Mouse (Mus musculus): ENCODE data around the gene Lcn12.

Gene Lcn12

DNA sequence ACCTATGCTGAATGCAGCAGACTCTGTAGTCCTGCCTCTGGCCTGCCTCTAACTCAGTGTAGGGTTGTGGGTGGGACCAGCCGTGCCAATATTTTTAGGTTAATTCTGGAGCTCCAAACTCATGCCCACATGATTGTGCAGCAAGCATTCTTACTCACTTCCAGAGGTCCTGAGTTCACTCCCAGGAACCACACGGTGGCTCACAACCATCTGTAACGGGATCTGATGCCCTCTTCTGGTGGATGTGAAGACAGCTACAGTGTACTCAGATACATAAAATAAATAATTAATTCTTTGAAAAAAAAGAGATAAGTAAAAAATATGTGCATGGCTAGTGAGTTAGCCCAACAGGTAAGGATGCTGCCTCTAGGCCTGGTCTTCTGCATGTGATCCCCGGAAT lies 2.8 kb upstream of the Lcn12 start:
- peak; percentile 34 for DNase-seq

GRCm38 (mm10) chr2:25492988-25493387 lies 723 bp downstream of the Lcn12 start:
- no peak for DNase-seq

- no peak for DNase-seq
These were observed 5.0 kb downstream of the Lcn12 start for GRCm38 (mm10) chr2:25488671-25489068.

- DNase-seq: no peak
These were observed 5.6 kb downstream of the Lcn12 start for GRCm38 (mm10) chr2:25487965-25488670.

DNA sequence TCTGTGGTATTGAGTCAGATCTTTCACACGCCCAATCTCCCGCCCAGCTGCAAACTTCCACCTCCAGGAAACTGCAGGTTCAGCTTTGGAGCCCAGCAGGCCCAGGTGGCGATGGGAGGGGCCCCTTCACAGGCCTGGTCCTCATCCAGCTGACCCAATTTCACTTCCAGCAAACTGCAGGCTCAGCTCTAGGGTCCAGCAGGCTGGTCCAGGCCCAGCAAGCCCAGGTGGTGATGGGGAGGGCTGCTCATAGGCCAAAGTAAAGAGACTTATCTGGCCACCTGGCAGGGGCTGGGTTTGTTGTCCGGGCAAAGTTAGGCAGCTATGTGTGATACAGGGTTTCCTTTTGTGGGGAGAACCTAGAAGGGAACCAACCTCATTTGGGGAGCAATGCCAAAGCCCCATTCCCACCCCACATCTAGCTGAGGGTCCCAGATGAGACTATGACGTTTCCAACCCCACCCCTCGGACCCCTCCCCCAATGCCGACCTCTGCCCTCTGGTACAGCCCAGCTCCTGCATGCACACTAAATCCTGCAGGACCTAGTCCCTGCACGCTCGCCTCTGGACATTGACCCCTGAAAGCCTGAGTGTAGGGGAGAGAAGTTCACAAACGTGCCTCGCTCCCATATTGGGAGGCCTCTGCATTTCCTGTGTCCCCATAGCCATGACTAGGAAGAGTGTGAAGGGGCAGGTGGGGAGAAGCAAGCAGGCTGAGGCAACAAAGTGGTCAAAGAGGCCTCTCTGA lies 8.6 kb downstream of the Lcn12 start:
- DNase-seq: peak; percentile 66

DNA sequence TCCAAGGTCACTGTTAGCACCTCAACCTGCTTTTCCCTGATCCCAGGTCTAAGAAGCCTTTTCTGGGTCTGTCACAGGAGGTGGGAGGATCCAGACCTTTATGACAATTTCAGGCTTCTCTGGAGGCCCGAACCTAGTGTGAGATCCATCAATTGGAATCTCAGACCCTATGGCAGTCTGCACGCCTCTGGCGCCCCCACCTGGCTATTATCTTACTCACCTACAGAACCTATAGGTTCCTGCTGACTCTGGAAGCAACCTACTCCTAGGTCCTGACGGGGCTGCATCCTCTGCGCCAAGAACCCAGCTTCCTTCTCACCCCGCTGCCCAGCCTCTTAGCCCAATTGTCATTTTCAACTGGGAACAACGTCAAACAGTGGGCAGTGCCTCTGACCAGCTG lies 10.7 kb downstream of the Lcn12 start:
- peak; percentile 44 for DNase-seq

GRCm38 (mm10) chr2:25480541-25480940 lies 13.2 kb downstream of the Lcn12 start:
- no peak for DNase-seq

DNA sequence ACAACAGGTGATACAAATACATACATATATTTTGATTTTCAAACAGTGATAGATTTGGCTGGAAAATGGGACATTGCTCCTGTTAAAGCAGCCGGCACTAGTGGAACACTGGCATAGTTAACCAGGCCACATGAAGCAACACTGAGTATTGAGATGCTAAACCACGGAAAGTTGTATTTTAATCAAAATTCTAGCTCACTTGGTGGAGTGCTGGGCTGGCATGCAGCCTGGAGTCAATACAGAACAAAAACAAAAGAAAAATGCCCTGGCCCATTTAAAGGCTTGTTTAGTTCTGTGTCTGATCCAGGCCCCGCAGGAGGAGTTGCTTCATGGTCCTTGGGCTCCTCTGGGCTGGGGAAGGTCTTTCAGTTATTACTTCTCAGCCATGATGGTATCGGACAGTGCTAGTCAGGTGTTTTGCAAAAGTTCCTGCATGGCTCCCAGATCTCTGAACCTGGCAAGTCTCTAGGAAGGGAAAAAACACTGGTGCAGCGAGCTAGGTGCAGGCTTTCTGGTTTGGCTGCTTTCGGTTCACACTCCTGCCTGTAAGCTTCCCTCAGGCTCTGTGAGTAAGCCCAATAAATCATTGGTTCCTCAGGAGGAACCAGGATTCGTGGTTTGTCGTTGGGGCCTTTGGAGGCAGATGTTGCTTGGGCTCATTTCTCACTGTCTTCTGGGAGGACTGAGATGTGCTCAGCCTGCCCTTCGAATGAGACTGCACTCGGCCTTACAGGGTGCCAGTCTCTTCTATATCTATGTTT lies 14.0 kb downstream of the Lcn12 start:
- no peak for DNase-seq

GRCm38 (mm10) chr2:25477967-25478675 lies 15.6 kb downstream of the Lcn12 start:
- no peak for DNase-seq

DNA sequence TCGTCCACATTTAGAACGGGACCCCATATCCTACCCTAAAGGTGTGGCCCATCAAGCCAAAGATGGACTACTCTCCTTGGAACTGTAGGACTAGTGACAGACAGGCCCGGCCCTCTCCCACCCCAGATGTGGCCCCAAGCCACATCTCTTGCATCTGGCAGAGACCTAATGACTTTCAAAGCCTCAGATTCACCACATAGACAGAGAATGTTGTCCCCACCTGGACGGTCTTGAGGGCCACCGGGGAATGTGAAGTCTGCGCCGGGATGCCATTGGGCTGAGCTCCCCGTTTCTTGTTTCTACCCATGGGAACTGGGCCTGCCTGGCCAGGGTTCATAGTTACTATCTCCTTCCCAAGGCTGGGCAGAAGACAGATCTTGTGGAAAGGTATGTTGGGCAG lies 16.2 kb downstream of the Lcn12 start:
- DNase-seq: no peak

DNA sequence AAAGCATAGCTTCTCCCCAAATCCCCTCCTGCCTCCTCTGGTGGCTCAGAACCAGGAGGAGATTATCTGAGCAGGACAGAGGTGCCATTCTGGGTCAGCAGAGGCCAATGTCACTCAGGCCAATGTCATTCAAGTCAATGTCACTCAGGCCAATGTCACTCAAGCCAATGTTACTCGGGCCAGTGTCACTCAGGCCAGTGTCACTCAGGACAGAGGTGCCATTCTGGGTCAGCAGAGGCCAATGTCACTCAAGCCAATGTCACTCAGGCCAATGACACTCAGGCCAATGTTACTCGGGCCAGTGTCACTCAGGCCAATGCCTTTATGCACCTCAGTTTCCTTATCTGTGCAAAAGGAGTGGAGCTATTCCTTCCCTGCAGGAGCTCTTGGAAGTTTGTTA lies 21.2 kb downstream of the Lcn12 start:
- no peak for DNase-seq

DNA sequence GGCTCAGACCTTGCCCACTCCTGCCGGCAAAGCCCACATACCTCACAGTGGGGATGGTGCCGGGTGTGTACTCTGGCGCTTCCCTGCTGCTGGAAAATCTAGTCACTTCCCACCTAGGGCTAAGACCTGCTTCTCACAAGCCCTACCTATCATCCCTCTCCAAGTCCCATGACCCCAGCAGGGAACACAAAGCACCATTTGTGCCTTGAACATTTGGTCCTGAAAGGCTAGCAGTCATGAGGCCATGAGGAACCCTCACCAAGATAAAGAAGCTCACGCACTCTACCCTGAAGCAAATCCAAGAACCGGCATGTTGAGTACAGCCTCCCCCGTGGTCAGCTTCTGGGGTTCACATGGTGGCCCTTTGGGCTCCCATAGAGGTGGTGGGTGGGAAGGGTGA lies 23.7 kb downstream of the Lcn12 start, which contains the start of gene Ptgds:
TSS of gene Ptgds (minus strand) at position 78 of the 400 bp plus-strand sequence.
- no peak for DNase-seq

- peak; percentile 74 for DNase-seq
These were observed 24.5 kb downstream of the Lcn12 start for GRCm38 (mm10) chr2:25468962-25469915.

DNA sequence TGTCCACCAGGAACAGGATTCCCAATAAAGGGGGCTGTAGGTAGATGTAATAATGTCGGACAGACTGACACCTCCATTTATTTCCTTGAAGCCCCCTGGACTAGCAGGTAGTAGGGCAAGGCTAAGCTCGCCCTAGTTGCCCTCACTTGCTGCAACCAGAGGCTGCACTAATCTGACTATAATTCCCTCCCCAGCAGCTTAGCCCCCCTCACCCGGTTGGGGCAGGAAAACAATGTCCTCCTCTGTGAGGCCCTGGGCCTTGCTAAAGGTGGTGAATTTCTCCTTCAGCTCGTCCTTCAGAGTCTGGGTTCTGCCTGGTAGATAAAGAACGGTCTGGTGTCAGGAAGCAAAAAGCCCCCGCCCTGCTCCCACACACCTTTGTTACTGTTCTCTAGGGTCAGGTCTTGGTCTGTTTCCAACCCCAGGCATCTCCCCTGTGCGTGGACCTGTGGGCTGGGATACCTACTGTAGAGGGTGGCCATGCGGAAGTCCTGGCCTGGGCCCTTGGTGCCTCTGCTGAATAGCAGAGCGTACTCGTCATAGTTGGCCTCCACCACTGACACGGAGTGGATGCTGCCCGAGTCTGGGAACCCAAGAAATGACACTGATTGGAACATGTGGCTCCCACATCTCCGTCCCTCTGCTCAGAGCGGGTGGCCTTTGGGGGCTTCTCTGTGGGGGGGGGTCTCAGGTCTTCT lies 26.0 kb downstream of the Lcn12 start:
- DNase-seq: no peak

GRCm38 (mm10) chr2:25465816-25466635 lies 27.7 kb downstream of the Lcn12 start:
- DNase-seq: no peak

DNA sequence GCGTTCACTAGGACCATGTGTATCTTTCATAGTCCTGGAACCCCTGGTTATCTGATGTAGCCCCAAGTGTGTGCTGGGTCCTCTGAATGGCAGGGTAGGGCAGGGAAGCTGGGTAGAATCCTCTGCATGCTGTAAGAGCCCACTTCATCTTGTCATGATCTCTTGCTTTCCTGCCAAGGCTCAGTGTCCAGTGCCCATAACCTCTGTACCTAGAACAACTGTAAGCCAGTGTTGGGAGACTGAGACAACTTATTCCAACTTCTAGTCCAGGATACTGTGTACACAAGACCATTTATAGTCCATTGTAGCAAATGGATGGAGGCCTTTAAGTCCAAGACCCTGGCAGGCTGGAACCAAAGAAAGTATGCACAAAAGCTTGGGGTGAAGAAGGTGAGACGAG lies 28.5 kb downstream of the Lcn12 start:
- DNase-seq: no peak

- no peak for DNase-seq
These were observed 30.1 kb downstream of the Lcn12 start for GRCm38 (mm10) chr2:25463630-25464029.

GRCm38 (mm10) chr2:25461407-25461806 lies 32.3 kb downstream of the Lcn12 start:
- no peak for DNase-seq

DNA sequence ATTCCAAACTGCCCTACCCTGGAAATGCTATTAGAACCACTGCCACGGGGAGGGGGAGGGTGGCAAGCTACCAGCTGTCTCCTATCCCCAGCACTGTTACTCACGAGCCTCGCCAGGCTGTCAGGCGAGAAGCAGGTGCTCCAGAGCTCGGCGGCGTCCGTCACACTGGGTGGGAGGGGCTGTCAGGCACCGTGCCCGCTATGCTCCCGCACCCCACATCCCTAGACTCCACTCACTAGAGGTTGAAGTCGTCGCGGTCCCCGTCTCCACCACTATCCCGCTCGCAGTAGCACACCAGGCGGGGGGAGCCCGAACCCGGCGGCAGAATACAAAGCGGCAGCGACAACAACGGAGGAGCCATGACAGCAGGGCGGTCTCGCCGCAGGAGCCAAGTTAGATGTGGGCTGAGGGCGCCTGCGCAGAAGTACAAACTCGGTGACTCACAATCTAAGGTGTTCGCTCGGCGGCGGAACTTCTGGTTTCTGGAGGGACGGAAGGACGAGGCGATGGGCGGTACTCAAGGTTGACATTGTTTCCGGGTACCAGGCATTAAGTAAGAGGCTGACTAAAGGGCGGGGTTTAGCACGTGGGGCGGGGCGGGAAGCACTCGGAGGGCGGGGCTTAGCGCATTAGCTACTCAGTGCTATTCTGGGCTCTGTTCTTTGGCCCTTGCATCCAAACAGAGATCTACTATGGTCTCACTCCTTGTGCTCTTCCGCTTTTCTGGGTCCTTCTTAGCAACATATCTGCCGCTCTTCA lies 33.0 kb downstream of the Lcn12 start, which contains the start of gene Paxx:
TSS of gene Paxx (minus strand) at position 544 of the 759 bp plus-strand sequence.
- DNase-seq: peak; percentile 97
